Mouse (Mus musculus) megakaryocyte, embryonic 14.5 days (primary cell): ENCODE measurements around the gene Plau.

Source experiments
- FLI1 ChIP-seq: IDR thresholded peaks from 2 replicates; pipeline ENCODE4 v1.6.1; 2012; ENCODE audit warnings: low read length, inconsistent platforms, mixed read lengths
- GATA1 ChIP-seq: IDR thresholded peaks from 3 replicates; pipeline ENCODE4 v1.6.1; 2012; ENCODE audit warnings: mixed read lengths, low read length, inconsistent platforms, borderline replicate concordance

DNA sequence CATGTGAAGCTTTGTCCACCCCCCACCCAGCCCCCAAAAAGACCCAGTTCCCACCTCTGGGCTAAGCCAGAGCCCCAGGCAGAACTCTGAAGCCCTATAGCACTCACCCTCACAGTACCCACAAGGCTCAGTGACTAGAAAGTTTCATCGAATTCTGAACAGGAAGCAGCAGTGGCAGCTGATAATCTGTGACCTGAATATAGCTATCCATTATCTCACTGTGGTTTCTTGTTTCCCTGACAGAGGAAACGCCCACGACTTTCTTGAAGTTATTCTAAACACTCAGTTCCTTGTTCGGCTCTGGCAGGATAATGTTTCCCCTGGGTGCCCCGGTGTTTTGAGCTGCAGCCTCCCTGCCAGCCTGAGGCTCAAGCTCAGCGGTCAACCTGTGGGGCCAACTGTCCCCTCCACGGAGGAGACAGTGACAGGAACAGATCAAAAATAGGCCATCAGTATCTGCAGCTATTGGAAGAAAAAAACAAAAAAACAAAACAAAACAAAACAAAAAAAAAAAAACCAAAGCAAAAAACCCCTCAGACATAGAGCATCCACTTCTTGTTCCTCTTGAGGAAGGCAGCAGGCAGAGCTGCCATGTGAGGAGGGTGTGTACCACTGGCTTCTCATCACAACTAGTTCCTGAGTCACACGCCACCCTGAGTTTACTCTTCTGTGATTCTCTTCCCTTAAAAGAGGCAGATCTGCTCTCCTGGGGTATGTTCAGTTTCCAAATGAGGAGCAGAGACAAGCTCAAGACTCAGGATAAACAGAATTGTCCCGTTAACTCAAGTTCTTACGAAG is 48.8 kb downstream of the Plau start:
- TF ChIP-seq FLI1, result peak; percentile 81; the same call in 1 of the 2 replicates
- TF ChIP-seq GATA1, result peak; percentile 95
